Mouse (Mus musculus): Measurements from ENCODE around the gene Emc10. TPM values are rescaled to one million over a fixed set of nuclear protein-coding genes. Genes with fewer than 3 reads are reported as not detected.

Emc10 gene
- total RNA-seq (2015) (42.4 and 47.4 TPM in 2 replicates), total RNA-seq (2017) (23.1 and 27.4 TPM in 2 replicates)

- peak; percentile 95 for ATAC-seq (ENCODE audit: poor library complexity, severe bottlenecking)
Observed at GRCm38 (mm10) chr7:44495992-44496770, at the start of gene Emc10, which contains the start of gene Fam71e1. TSS of gene Emc10 (minus strand) at chr7:44496529. TSS of gene Fam71e1 (plus strand) at chr7:44496581.

- ATAC-seq (ENCODE audit: poor library complexity, severe bottlenecking) = no peak
Observed at GRCm38 (mm10) chr7:44543071-44543470, 46.7 kb upstream of the Emc10 start.

DNA sequence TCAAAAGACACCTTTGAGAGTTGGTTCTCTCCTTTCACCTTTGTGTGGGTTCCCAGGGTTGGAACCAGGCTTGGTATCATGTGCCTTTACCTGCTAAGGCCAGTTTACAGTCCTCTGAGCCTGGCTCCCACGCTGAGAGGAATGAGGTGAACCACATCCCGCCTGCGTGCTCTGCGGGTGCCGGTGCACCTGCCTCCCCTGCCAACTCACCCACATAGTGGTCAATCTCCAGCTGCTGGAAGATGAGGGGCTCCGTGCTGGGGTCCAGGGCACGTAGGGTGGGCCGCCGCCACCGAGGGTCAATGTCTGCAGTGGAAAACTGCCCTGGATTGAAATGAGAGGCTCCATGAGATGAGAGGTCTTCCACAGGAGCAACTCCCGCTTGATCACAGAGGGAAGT lies 46.2 kb upstream of the Emc10 start:
- ATAC-seq (ENCODE audit: poor library complexity, severe bottlenecking) = no peak

DNA sequence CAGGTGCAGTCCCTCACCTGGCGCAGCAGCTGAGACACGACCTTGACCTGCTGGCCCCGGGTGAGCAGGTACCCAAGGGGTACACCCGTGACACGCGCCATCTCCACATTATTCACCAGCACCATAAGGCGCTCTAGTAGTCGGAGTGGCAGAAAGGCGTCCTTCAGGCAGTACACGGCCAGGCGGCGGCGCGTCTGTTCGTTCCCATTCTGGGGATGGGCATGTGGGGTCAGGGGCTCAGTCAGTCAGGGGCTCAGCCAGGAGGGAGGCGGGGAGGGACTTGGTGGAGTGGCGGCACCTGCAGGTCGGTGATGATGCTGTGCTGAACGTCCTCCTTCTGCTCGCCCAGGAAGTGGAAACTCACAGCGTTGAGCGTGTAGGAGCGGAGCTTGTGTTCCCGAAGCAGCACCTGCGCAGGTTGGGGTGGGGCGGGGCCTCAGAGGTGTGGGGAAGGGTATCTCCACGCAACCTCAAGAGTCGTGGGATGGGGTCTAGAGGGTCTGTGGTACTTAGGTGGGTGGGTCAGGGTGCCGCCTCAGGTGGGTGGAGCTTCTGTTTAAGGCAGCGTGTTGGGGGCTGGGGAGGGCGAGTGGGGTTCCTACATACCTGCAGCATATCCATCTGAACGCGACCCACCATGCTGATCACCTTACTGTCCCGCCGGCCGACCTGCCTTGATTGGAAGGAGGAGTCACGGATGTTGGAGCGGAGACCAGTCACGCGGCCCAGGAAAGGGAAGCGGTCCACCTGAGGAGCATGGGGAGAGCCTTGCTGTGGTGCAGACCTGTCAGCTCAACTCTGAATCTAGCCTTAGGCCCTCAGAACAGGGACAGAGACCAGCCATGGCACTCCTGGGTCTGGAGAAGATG lies 42.7 kb upstream of the Emc10 start:
- ATAC-seq (ENCODE audit: poor library complexity, severe bottlenecking) = no peak

GRCm38 (mm10) chr7:44537496-44537895 lies 41.2 kb upstream of the Emc10 start:
- no peak for ATAC-seq (ENCODE audit: poor library complexity, severe bottlenecking)

DNA sequence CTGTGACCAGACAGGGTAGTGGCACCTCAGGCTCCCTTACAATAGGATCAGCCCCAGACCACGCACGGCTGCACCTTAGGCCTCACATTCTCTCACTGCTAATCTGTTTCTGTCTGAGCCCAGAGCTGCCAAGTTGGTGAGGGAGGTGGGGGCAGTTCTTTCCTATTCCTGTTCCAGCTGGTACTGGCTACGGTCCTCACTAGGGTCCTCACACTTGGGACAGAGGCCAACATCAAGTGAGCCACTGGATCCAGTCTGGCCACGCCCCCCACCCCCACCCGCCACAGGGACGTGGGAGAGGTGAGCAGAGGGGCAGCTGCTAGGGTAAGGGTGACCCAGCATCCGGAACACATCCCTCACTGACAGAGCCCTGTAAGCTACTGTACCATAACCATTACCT lies 40.7 kb upstream of the Emc10 start:
- ATAC-seq (ENCODE audit: poor library complexity, severe bottlenecking) = no peak

DNA sequence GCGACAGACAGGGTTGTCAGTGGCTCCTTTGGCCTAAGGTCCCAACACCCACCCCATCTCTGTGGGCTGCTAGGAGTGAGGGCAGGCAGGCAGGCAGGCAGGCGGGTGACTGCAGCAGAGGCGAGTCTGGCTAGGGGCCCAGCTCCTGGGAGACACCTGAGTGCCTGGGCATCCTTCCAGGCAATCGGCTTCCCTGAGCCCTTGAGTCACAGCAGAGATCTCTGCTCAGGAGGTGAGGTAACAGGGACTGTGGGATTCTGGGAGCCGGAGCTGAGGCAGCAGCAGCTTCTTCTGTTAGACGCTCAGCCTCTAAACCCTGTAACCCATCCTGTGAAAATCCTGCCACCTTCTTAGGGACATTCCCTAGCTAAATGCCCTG lies 40.2 kb upstream of the Emc10 start:
- ATAC-seq (ENCODE audit: poor library complexity, severe bottlenecking) = no peak

GRCm38 (mm10) chr7:44535657-44536589 lies 39.6 kb upstream of the Emc10 start:
- no peak for ATAC-seq (ENCODE audit: poor library complexity, severe bottlenecking)

DNA sequence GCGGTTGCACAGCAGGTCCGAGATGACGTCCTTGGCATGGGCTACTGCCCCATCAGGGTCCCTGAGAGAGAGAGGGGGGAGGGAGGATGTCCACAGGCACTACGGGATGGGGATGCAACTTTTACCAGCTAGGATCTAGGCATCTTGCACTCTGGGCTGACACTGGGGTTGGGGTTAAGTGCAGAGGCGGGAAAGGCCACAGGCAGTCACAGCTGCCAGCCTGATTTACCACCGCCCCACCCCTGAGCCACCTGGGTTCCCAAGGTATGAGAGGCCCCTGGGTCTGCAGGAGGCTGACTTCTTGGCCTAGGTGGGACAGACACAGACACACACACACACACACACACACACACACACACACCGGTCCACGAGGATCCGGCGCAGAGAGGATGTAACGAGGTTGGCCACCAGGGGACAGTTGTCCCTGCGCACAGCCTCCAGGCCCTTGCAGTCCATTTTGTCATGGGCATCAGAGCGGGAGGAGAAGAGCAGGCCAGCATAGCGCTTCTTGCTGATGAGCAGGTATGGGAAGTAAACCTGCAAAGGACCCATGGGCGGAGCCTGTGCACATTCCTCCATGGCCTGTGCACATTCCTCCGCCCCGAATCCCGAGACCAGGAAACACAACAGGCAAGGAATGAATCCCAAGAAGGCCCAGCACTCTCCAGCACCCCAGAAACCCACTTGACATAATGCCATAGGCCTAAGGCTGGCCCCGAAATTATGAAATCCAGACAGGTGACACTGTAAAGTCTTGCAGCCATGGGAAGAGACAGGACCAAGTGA lies 38.5 kb upstream of the Emc10 start:
- ATAC-seq (ENCODE audit: poor library complexity, severe bottlenecking) = no peak

DNA sequence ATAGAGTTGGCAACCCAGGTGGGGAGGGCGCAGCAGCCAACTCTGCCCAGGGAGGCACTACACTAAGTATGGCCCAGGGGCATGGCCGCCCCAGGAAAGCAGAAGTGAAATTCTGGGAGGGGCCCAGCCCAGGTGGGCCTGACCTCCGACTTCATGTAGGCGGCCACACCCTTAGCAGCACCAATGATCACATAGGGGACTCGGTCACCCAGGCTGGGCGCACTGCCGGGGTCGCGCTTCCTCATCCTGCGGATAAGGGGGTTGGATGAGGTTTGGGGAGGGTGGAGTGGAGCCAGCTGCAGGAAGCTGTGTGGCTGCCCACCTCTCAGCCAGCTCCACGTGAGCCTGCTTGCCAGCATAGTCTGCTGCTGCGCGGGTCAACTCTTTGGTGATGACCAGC lies 37.9 kb upstream of the Emc10 start:
- ATAC-seq (ENCODE audit: poor library complexity, severe bottlenecking) = peak; percentile 76

- no peak for ATAC-seq (ENCODE audit: poor library complexity, severe bottlenecking)
Observed at GRCm38 (mm10) chr7:44533746-44534045, 37.4 kb upstream of the Emc10 start.

DNA sequence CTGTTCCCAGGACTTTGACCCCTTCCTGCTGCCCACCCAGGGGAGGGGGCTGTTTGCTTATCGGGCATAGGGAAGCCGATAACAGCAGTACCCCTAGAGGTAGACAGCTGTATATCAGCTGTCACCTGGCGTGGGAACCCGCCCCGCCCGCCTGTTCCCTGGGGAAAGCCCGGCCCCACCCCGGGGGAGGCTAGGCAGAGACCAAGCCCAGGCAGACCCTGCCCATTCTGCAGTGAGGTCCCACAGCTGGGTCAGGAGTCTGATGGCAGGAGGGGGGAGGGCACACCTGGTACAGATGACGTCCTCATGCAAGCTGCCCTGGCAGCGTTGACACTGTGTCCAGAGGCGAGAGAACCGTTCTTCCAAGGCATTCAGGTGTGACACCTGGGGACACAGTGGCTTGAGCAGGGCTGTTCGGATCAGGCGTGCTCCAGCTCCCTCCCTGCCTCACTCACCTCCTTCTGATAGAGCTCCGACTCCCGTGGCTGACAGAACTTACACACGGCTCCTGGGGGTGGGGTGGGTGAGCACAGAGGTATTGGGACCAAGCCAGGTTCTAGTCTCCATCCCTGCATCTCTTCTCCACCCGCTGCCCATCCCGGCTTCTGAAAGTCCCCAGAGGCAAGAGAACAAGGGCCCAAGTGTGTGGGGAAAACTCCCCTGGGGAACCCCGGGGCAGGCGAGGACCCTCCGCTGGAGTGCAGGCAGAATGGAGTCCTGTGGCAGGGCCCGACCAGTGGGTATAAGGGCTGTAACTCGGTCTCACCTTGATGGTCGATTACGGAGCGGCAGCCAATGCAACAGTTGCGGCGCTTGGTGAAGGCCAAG lies 36.8 kb upstream of the Emc10 start:
- no peak for ATAC-seq (ENCODE audit: poor library complexity, severe bottlenecking)

DNA sequence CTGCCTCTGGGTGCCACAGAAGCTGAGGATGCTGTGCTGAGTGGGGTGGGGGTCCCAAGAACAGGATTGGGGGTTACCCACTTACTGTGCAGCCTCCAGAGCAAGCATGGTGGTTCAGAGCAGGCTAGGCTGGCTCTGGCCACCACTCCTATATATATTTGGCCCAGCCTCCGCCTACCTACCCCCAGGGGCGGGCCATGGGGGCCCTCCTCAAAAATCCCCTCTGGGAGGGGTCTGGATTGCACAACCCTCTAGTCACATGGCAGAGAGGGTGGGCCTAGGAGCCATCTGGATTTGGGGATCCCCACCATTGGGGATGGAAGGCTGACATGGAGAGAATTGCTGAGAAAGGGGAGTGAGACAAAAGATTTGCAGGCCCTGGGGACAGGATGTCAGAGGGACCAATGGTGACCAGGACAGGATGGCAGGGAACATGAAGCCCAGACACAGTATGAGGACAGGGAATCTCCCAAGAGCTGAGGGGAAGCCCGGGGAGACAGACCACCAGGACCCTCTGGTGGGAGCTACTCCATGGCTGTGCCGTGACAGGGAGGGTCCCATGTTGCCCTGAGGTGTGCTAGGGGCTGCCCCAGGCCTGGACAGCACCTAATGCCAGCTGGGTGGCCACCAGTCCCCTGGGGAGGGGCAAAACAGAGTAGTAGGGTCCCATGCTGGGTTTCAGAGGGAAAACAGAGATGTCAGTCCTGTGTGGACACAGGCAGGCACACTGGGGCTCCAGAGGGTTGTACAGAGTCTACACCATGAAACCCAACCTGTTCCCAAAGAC lies 35.8 kb upstream of the Emc10 start, which contains the start of gene Spib:
Gene Spib, minus strand, starts transcription at position 126 of the 787 bp plus-strand sequence.
- ATAC-seq (ENCODE audit: poor library complexity, severe bottlenecking) = no peak

DNA sequence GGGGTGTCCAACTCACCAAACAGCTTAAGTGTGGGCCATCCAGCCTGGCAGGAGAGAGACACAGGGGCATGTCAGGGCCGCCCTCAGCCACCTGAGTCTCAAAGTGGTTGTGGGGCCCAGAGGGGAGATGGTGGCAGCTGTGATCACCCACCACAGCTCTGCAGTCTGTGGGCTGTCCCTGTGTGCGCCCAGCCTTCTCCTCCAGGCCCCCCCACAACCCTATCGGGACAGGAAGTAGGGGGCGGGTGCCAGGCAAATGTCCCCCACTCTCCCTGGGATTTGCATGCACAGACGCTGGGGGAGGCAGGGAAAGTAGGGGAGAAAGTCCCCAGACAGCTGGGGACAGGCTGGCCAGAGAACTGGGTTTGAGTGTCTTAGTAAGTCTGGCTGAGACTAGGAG lies 34.9 kb upstream of the Emc10 start:
- no peak for ATAC-seq (ENCODE audit: poor library complexity, severe bottlenecking)

DNA sequence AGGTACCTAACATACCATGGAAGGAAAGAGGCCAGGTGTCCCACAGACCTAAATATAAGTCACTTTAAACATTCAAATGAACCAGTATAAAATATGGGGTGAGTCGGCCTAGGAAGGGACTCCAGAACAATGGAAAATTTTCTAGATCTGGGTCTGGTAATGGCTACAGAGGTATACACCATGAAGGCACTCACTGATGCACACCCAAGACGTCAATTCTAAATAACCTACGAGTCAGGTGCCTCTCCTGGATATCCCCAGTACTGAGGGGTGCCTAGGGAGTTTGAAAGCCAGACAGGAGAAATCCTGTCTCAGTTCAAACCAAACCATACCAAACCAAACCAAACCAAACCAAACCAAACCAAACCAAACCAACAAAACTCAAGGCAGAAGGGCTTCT lies 34.2 kb upstream of the Emc10 start:
- no peak for ATAC-seq (ENCODE audit: poor library complexity, severe bottlenecking)

- no peak for ATAC-seq (ENCODE audit: poor library complexity, severe bottlenecking)
Observed at GRCm38 (mm10) chr7:44529518-44529917, 33.2 kb upstream of the Emc10 start.

DNA sequence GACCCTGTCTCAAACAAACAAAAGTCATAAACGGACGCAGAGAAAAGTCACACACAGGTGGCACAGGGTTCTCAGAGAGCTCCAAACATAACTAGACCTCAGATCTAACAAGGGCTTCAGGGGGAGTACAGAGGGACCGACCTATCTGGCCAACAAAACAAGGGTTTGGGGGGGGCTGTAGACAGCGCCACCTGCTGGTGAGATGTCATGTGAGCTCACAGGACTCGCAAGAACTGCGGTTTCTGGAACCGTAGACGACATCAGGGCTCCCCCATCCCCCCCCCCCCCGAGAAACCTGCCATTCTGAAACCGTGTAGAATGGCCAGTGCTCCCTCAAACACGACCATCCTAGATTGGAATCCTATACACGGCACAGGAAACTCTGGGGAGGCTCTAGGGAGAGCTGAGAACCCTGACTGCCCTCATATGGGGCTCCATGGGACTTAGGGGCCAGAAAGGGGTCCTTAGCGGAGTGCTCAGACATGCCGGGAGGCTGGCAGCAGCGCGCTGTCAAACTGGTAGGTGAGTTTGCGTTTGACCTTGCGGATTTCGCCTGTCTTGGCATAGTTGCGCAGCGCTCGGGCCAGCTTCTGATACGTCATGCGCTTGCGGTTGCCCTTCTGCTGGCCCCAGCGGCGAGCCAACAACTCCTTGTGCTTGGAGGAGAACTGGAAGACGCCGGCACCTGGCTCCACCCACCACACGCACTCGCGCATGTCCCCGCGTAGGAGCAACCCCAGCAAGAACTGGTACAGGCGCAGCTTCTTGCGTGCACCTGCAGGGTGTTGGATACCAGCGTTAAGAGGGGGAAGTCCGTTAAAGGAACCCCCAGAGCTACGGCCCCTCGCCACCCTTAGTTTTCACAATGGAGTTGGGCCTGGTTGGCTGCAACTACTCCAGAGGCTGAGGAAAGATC lies 31.4 kb upstream of the Emc10 start:
- ATAC-seq (ENCODE audit: poor library complexity, severe bottlenecking) = peak; percentile 93
